Mouse (Mus musculus): ENCODE results near the gene Olfr1324.
"Not testable (repeated sequence)": the region's sequence is repeated elsewhere in the genome, so short reads cannot be mapped to it uniquely, and the experiment has no call there.

Olfr1324 gene

DNA sequence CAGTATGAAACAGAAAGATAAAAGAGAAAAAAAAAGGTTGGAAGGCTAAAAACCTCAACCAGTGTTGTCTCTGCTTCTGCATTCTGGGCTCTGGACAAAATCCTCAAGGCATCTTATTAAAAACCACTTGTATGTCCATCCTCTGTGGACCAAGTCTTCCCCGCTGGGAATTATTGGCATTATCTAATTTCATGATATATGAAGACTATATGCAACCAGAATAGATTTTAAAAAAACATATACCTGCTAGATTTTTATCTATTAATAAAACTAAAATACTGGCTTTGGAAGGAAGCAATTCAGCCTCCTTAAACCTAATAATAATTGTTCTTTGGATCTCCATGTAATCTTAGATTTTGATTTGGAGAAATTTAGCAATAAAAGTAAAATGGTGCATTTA is at the start of gene Olfr1324:
Olfr1324 (minus strand) TSS at position 101 of the 400 bp plus-strand sequence.
- DNase-seq (ENCODE audit: low spot score in 2 of 2) = no peak

DNA sequence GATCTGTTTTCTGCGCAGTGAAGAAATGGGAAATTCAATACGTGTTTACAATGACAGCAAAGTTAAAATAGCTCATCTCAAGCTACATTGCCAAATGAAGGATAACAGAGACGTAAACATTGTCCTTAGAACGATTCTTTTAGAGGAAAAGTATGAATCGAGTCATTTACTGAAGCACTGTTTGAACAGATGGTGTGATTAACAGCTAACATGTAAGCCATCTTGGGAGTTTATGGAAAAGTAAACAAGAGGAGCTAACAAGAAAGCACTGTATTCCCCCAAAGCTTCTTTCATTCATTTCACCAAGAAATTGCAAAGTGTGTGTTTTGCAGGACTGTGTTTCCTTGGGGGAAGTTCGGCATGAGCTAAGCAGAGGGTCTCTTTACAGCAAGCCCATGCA is 42.0 kb upstream of the Olfr1324 start:
- DNase-seq (ENCODE audit: low spot score in 2 of 2) = not testable (repeated sequence)

DNA sequence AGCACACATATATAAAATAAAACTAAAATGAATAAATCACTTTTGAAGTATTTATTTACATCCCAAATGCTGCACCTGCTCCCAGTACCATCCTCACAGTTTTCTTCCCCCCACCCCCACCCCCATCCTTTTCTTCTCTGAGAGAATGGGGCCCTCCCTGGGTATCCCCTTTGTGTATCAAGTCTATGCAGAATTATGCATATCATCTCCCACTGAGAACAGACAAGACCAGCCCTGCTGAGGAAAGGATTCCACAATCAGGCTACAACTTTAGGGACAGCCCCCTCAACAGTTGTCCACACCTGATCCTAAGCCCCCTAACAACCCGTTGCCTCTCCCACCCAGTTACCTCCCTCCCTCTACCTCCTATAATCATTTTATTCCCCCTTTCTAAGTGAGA is 27.8 kb upstream of the Olfr1324 start:
- no peak for DNase-seq (ENCODE audit: low spot score in 2 of 2)

DNA sequence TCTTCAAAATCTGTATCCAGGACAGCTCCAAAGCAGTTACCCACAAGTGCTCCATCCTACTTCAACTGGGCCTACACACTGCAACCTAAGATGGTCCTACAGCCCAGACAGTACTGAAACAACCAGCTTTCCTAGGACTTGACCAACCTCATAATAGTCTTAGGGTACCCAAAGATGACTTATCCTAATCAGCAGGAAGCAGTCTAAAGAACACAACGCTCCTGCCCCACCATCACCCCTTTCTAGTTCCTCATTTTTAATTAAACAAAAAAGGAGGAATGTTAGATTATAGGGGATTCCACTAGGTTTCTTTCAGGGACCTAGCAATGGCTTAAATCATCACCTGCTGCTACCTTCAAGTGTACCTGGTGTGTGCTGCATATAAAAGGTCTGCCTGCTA is 15.1 kb upstream of the Olfr1324 start:
- no peak for DNase-seq (ENCODE audit: low spot score in 2 of 2)

DNA sequence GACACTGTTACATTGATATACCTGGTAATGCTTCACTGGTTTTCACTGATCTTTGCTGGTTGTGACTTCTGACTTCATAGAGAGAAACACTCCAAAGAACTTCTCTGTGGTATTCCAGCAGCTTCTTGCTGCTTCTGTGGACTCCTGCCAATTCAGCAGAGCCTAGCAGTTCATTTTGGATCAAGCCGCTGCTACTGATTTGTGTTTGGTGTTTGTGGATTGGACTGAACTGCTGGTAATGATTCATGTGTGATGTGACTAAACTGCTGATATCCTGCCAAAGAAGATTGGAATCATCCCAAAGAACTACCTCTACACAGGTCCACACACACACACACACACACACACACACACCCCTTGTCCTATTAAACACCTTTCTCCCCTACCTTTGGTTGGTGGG is 14.4 kb upstream of the Olfr1324 start:
- DNase-seq (ENCODE audit: low spot score in 2 of 2) = no peak

- no peak for DNase-seq (ENCODE audit: low spot score in 2 of 2)
Observed at GRCm38 (mm10) chrX:50432499-50432898, 4.2 kb upstream of the Olfr1324 start.

DNA sequence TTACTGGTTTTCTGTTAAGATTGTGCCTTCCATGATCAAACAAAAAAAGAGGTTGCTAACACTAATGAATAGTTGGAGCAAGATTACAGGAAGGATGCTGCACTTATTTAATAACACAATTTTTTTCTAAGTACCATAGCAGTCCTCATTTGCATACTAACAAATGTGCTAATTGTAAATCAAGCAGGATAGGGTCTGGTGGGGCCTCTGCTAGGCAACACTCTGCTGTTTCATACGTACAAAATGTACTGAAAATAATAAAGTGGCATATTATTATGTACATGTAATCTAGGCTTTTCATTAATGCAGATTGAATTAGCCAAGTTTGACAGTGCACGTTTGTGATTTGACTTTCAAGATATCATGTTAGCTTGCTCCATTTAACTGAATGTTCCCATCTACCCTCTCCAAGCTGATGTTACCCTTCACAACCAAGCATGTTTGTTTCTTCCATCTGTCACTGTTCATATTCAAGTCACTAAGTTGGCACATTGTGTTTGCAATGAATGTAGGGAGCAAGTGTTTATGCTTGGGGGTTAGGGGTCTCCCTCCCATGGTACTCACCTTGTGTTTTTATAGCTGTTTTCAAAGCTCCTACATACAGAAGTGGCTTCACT is 478 bp downstream of the Olfr1324 start:
- DNase-seq (ENCODE audit: low spot score in 2 of 2) = no peak

- DNase-seq (ENCODE audit: low spot score in 2 of 2) = no peak
Observed at GRCm38 (mm10) chrX:50425899-50426436, 2.3 kb downstream of the Olfr1324 start.

DNA sequence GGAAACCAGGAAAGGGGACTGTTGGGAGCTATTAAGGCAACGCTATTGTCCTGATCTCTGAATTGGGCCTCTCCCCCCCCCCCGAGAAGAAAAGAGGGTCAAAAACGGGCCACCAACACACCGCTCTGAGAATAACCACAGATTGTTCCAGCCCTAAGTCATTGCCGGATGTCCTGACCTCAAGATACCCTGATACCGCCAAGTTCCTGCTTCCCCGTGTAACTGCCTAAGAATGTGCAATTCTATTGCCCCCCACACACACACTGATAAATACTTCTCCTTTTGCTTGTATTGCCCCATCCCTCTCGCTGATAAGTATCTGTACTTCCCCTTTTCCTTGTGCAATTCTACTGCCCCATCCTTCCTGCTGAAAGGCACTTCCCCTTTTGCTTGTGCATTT is 17.9 kb downstream of the Olfr1324 start:
- DNase-seq (ENCODE audit: low spot score in 2 of 2) = not testable (repeated sequence)

- not testable (repeated sequence) for DNase-seq (ENCODE audit: low spot score in 2 of 2)
Observed at GRCm38 (mm10) chrX:50390616-50391015, 37.7 kb downstream of the Olfr1324 start.

DNA sequence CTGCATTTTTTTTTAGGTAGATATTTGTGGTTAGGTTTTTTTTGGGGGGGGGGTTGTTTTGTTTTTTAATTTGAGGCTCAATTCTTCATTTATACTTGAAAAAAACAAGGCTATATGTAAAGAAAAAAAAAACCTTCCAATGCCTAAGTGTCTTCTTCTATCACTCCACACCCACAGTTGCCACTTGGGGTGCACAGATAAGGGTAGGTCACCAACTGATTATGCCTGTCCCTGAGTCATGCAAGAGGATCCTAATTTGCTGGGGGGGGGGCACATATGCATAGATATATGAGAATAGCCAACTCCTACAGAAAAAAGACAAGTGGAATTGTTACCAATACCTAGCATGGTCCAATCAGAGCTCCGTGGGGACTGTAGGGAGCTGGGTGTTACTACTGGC is 53.3 kb downstream of the Olfr1324 start:
- DNase-seq (ENCODE audit: low spot score in 2 of 2) = no peak

Measured in cerebellum, postnatal 4 days (tissue).